Mouse (Mus musculus) spleen, embryonic (tissue): ENCODE measurements around the gene M1ap.

Experiments
- CTCF ChIA-PET: fragments of 350-600 bp; sonication (Branson Sonifier 250); formaldehyde crosslinking; loops from one replicate; lab custom pipeline; 2022; lab: Charles Lee

M1ap gene

GRCm38 (mm10) chr6:82934616-82935230 lies 12.0 kb upstream of the M1ap start:
- CTCF ChIA-PET = interaction anchor here (0.6 kb wide), 1 partner anchor 11 kb away, joined by 6 read pairs; no protein-coding TSS in a partner anchor

GRCm38 (mm10) chr6:82939167-82939912 lies 7.4 kb upstream of the M1ap start, which contains the start of gene Sema4f:
Gene Sema4f, minus strand, starts transcription at chr6:82939769.
- CTCF ChIA-PET = interaction anchor here (0.6 kb wide), 2 partner anchors 139 to 205 kb away, joined by 3 read pairs; no protein-coding TSS in a partner anchor

GRCm38 (mm10) chr6:82940765-82941164 lies 5.9 kb upstream of the M1ap start:
- CTCF ChIA-PET = no interaction called here

- CTCF ChIA-PET = interaction anchor here (0.6 kb wide), 1 partner anchor 11 kb away, joined by 6 read pairs; no protein-coding TSS in a partner anchor
These were observed 952 bp upstream of the M1ap start for GRCm38 (mm10) chr6:82945750-82946149.

- CTCF ChIA-PET = no interaction called here
These were observed 10.0 kb downstream of the M1ap start for GRCm38 (mm10) chr6:82956553-82957251.

GRCm38 (mm10) chr6:82961664-82962063 lies 15.0 kb downstream of the M1ap start:
- CTCF ChIA-PET = no interaction called here

GRCm38 (mm10) chr6:82969249-82970084 lies 22.8 kb downstream of the M1ap start:
- CTCF ChIA-PET = no interaction called here

- CTCF ChIA-PET = interaction anchor here (0.6 kb wide), 1 partner anchor 44 kb away, joined by 7 read pairs; no protein-coding TSS in a partner anchor
These were observed 24.3 kb downstream of the M1ap start for GRCm38 (mm10) chr6:82971031-82971430.

GRCm38 (mm10) chr6:82987411-82987971 lies 40.8 kb downstream of the M1ap start:
- CTCF ChIA-PET = interaction anchor here (0.6 kb wide), 1 partner anchor 86 kb away, joined by 3 read pairs; no protein-coding TSS in a partner anchor

- CTCF ChIA-PET = no interaction called here
These were observed 47.0 kb downstream of the M1ap start for GRCm38 (mm10) chr6:82993696-82994095.

GRCm38 (mm10) chr6:82994372-82994771 lies 47.7 kb downstream of the M1ap start:
- CTCF ChIA-PET = no interaction called here

- CTCF ChIA-PET = interaction anchor here (0.6 to 1.7 kb wide), 8 partner anchors 17 to 149 kb away, joined by 3 to 8 read pairs (median 5); partner anchors contain the start of genes Aup1, Ccdc142, Gm42688 and Htra2
These were observed 50.1 kb downstream of the M1ap start for GRCm38 (mm10) chr6:82996740-82997315.

GRCm38 (mm10) chr6:82997511-82998102 lies 50.9 kb downstream of the M1ap start:
- CTCF ChIA-PET = interaction anchor here (0.6 to 1.7 kb wide), 6 partner anchors 16 to 124 kb away, joined by 3 to 8 read pairs (median 4); partner anchors contain the start of genes Tlx2 and Wbp1

GRCm38 (mm10) chr6:82998326-82998725 lies 51.6 kb downstream of the M1ap start:
- CTCF ChIA-PET = interaction anchor here (0.9 kb wide), 1 partner anchor 40 kb away, joined by 3 read pairs; no protein-coding TSS in a partner anchor

- CTCF ChIA-PET = interaction anchor here (1.7 kb wide), 1 partner anchor 78 kb away, joined by 4 read pairs; the partner anchor contains the start of gene Pcgf1
These were observed 53.3 kb downstream of the M1ap start for GRCm38 (mm10) chr6:82999986-83000385.

GRCm38 (mm10) chr6:83003082-83003481 lies 56.4 kb downstream of the M1ap start:
- CTCF ChIA-PET = no interaction called here

GRCm38 (mm10) chr6:83003850-83004249 lies 57.1 kb downstream of the M1ap start:
- CTCF ChIA-PET = no interaction called here

GRCm38 (mm10) chr6:83004309-83004708 lies 57.6 kb downstream of the M1ap start:
- CTCF ChIA-PET = no interaction called here

GRCm38 (mm10) chr6:83004872-83005271 lies 58.2 kb downstream of the M1ap start:
- CTCF ChIA-PET = interaction anchor here (0.6 kb wide), 1 partner anchor 104 kb away, joined by 14 read pairs; the partner anchor contains the start of gene Mrpl53
